Mouse (Mus musculus) lung, postnatal 10 days (tissue): Measurements from ENCODE around the gene Rps6ka5.
A peak's percentile ranks its signal among the peaks of the same experiment; 100 is the strongest.

Experiments used
- DNase-seq: peaks from one replicate; pipeline ENCODE4 v3.0.0; 2021

Rps6ka5 gene

GRCm38 (mm10) chr12:100726651-100727050, at the start of gene Rps6ka5:
Rps6ka5 (minus strand) TSS chr12:100726983.
- DNase-seq, result no peak

DNA sequence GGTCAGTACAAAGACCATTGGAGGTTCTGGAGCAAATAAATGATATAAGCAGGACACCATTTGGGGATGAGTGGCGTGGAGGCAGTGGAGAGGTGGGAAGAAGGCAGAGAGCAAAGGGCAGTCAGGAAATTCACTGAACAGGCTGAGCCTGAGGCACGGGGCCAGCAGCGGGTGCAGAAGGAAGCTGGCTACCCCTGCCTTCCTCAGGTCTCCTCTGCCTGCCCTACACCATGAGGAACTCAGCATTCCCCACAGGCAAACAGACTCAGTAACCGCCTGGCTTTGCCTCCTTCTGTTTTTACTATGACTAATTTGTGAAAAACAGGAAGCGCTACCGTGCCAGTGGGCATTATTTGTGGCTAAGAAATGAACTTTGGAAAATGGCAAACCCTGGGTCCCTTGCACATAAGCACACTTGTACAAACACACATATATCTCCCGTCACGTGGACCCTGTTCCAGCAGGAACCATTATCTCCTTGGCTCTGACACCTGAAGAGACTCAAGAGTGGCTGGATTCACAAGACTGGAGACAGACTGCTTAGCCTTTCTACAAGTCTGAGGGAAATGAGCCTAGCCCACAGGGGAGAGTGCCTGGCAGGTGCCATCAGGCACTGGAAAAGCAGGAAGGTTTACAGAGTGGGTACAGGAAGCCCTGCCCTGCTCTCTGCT, 49.3 kb upstream of the Rps6ka5 start:
- no peak for DNase-seq

GRCm38 (mm10) chr12:100775291-100775690, 48.5 kb upstream of the Rps6ka5 start:
- no peak for DNase-seq

DNA sequence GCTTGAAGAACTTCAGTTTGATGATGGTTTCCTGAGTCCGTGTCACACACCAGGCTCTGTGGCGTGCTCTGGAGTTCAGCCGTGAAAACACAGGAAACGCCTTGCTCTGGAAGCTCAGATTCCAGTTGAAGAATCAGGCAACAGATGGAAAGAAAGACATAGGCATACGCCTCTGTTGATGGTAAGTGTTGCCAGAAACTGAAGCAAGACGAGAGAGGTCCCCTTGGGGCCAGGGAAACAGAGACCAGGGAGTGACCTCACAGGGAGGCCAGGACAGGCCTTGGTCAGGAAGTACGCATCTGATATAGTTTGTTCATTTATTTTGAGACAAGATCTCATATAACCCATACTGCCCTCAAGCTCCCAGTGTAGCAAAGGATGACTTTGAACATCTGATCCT, 48.0 kb upstream of the Rps6ka5 start:
- no peak for DNase-seq

GRCm38 (mm10) chr12:100772230-100772984, 45.6 kb upstream of the Rps6ka5 start:
- peak; percentile 73 for DNase-seq

GRCm38 (mm10) chr12:100770765-100771164, 44.0 kb upstream of the Rps6ka5 start:
- peak; percentile 24 for DNase-seq

GRCm38 (mm10) chr12:100769871-100770270, 43.1 kb upstream of the Rps6ka5 start:
- no peak for DNase-seq

DNA sequence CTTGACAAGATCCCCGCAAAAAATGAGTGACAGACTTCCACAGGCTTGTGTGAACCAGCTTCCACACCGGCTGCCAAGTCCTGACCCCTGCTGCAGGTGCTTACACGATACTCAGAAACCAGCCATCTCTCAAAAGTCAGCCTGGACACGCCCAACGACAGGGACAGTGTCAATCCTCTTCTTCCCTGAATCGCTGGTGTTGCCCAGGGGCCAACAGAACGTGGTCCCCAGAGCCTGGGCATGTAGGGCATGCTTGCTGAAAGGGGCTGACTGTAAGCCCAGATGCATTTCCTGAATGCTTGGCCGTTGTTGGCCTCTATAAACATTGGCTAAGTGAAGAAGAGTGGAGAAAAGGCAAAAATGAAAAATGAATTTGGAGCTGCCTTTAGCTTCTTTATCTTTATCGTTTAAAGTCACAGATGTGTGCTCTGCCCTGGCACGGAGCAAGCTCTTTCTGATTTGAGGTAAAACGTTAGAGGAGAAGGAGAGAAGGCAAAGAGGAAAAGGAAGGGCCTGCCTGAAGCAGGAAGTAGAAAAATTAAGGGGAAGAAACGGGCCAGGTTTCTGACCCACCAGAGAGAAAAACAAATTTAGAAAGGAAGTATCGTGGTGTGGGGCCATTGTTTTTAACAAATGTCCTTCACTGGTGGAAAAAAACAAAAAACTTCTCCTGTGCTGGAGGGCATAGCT, 37.7 kb upstream of the Rps6ka5 start:
- DNase-seq, result no peak

- no peak for DNase-seq
Measured at GRCm38 (mm10) chr12:100762663-100763425, 36.1 kb upstream of the Rps6ka5 start.

GRCm38 (mm10) chr12:100757427-100757826, 30.6 kb upstream of the Rps6ka5 start:
- no peak for DNase-seq

- DNase-seq, result peak; percentile 52
Measured at GRCm38 (mm10) chr12:100753716-100754115, 26.9 kb upstream of the Rps6ka5 start.

DNA sequence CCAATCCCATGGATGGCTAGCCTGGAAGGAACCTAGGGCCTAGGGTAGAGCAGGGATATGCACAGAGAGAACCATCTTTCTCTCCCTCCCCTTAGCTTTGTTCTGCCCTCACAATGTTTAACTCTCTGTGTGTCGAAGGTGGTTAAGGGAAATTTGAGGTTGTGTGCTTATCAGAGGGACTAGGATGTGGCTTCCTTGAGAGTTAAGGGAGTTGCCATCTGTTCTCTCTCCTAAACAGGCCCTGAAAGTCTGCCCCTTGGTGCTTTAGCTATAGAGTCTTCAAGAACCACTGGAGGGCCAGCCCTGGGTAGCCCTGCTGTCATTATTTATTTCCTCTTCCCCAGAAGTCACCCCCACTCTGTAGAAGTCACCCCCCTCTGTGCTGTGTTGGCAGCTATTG, 26.2 kb upstream of the Rps6ka5 start:
- DNase-seq, result no peak

DNA sequence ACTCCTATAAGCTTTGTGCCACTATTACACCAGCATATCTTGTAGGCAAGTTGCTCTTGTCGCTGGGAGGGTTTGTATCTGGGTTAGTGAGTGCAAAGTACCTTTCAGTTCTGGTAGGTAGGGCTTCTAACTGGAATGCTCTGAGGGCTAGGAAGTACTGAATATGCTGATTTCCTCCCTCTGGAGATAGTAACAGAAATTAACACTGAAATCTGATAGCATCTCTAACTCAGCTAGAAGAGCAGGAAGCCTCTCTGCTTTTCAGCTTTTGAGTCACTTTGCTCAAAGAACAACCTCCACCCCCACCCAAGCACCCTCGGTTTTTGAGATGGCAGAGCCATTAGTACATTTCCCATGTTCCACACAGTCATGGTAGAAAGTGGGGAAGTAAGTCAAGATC, 15.7 kb upstream of the Rps6ka5 start:
- DNase-seq, result no peak

- DNase-seq, result no peak
Measured at GRCm38 (mm10) chr12:100740313-100740712, 13.5 kb upstream of the Rps6ka5 start.

DNA sequence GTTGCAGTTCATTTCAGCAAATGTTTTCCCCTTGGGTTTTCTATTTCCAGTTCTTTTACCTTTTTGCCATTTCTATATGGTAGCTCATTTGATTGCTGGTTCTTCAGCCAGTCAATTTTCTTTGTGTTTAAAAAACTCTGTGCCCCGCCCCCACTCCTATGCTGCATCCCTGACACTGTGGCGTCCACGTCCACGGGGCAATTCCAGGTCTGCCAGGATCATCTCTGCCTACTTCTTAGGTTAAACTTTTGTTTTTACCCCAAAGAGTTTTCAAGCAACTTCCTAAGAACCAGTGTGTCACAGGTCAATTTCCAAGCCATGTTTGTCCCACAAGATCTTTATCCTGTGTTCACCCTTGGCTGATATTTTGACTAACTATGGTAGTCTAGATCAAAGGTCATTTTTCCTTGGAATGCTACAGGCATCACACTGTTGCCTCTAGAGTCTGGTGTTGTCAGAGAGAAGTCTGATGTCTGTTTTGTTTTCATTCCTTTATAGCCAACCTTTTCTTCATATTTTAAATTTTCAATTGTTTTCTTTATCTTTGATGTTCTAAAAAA, 12.3 kb upstream of the Rps6ka5 start:
- DNase-seq, result no peak

- DNase-seq, result no peak
Measured at GRCm38 (mm10) chr12:100738498-100738897, 11.7 kb upstream of the Rps6ka5 start.

DNA sequence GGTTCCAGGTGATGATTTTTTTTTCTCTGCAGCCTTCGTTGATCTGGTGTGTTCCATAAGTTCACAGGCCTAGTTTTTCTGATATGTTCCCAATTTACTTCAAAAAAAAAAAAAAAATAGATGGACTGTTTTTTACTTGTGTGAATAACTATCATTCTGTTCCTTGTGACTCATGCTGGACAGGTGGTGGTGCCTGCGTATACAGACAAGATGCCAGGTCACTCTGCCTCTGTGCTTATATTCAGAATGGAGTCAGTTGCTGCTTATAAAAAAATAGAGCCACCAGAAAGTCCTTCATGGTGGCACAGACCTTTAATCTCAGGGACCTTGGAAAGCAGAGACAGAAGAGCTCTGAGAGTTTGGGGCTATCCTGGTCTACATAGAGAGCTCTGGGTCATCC, 8.8 kb upstream of the Rps6ka5 start:
- DNase-seq, result no peak

DNA sequence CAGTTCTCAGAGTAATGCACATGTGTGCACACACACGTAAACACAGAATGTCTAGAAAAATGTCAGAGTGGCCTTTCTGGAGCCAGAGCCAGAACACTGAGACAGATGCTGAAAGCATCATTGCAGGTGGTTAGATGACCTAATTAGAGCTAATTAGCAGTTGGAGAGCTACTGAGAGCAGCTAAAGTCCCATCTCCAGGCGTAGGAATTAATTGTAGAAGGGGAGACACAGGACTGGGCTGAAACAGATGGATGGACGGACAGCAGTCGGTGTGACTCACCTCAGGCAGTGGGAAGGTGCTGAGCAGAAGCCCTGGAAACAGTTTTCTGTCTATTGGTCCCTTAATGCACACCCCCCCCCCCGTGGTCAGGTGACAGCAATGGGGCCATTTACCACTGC, 8.4 kb upstream of the Rps6ka5 start:
- DNase-seq, result no peak

- peak; percentile 20 for DNase-seq
Measured at GRCm38 (mm10) chr12:100728646-100729485, 2.1 kb upstream of the Rps6ka5 start.

DNA sequence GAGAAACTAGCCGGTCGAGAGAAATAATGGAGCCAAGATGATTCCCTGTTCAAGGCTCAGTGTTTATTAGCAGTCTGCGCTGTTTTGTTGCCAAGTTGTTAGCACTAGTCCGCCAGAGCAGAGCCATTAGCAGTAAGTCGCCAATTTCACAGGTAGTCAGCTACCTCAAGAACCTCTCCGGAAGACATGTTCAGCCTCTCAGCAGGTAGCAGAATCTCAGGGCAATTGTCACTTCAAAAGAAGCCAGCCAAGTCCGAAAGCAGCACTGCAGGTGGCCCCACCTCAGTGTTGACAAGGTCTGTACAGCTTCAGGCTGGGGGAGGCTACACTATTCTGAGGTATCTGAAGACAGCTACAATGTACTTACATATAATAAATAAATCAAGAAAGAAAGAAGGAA, 1.1 kb upstream of the Rps6ka5 start:
- no peak for DNase-seq

DNA sequence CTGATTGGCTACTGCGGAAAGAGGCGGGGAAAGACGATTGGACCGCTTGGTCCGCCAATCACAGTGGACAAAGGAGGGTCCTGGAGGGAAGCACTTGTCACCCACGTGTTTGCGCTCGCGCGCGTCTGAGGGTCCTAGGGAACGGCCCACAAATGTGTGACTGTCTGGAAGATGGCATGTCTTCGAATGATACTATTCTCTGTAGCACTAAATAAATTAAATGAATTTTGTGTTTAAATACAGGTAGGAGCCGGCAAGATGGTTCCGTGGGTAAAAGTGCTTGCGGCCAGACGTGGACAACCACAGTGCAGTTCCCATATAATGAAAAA, 1.4 kb downstream of the Rps6ka5 start:
- DNase-seq, result no peak
